ENCODE assay signal across 8 mouse cellular contexts in the genomic region with DNA sequence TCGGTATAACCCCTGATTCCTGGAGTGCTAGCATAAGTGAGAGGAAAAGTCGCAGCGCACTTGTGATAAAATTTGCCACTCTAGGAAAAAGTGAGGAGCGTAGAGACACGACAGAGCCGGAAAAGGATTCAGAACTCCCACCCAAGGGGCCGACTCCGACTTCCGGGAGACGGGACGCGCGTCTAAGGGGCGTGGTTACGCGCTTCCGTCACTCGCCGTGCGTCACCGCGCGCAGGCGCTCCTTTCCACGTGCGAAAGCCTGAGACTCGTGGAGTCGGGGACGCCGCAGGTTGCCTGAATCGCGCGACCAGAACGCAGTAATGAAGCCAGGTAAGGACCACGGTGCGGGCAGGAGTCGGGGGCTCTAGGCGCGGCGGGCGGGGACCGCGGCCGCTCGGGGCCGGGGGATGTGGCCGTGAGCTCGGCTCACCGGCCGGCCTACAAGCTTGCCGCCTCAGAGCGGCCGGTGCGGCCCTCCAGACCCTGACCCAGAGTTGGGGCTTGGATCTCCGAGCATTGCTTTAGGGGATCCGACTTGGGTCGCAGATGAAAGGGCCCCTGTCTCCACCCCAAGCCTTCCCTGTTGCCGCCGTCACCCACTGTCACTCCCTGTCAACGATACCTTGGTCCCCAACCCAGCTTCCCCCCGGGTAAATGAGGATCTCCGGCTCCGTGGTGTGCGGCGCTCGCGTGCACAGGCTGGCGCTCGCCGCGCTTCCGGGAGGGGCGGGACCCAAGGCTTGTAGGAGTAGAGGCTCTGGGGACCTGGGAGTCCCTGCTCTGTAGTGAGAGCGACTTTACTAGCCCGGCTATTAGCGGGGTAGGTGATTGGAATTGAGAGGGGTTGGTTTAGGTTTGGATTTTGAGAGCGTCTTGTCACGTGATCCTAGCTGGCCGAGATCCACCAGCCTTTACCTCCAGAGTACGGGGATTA. TPM values are rescaled to one million over a fixed set of nuclear protein-coding genes. Genes with fewer than 3 reads are reported as not detected.
DNase-seq lines count a peak whose midpoint lies in the region; ATAC-seq lines count a peak whose summit lies in the region.

A gene (plus strand): TSS at position 222 of the 934 bp plus-strand sequence.

- peaks cover 14% of the 10 kb centered on the region; the same call in 1 of the 2 replicates for H3K4me1 ChIP-seq in forebrain, embryonic 11.5 days (replicated peaks; ENCODE audit: control insufficient read depth, insufficient read depth, low read length)
- H3K4me1 ChIP-seq in heart, embryonic 16.5 days (ENCODE audit: control insufficient read depth, insufficient read depth, low read length): peaks cover 24% of the 10 kb centered on the region
- peaks cover 55% of the 10 kb centered on the region for H3K4me1 ChIP-seq in liver, embryonic 15.5 days (replicated peaks)
- H3K4me1 ChIP-seq in neural tube, embryonic 12.5 days: peaks cover 26% of the 10 kb centered on the region

- peak within 1 kb of the TSS; percentile 93 for H3K4me2 ChIP-seq in forebrain, embryonic 11.5 days (ENCODE audit: low read depth, low read length, severe bottlenecking)
- H3K4me2 ChIP-seq in heart, embryonic 16.5 days (ENCODE audit: low read depth, low read length): peak within 1 kb of the TSS; percentile 97
- H3K4me2 ChIP-seq in liver, embryonic 15.5 days: peak within 1 kb of the TSS; percentile 100
- H3K4me2 ChIP-seq in neural tube, embryonic 12.5 days (replicated peaks): peak within 1 kb of the TSS; percentile 95

- H3K4me3 ChIP-seq in forebrain, embryonic 11.5 days (ENCODE audit: low read depth, low read length): peak within 1 kb of the TSS; percentile 58
- peak within 1 kb of the TSS; percentile 79 for H3K4me3 ChIP-seq in heart, embryonic 16.5 days (ENCODE audit: low read length)
- H3K4me3 ChIP-seq in liver, embryonic 15.5 days (replicated peaks): peak within 1 kb of the TSS; percentile 84
- H3K4me3 ChIP-seq in neural tube, embryonic 12.5 days: peak within 1 kb of the TSS; percentile 86

- H3K27ac ChIP-seq in forebrain, embryonic 11.5 days (ENCODE audit: low read depth, low read length): peak within 1 kb of the TSS; percentile 25
- peak within 1 kb of the TSS; percentile 85 for H3K27ac ChIP-seq in heart, embryonic 16.5 days (ENCODE audit: low read length)
- H3K27ac ChIP-seq in liver, embryonic 15.5 days (replicated peaks): peak within 1 kb of the TSS; percentile 90
- H3K27ac ChIP-seq in neural tube, embryonic 12.5 days: peak within 1 kb of the TSS; percentile 53

- H3K9me3 ChIP-seq in forebrain, embryonic 11.5 days (ENCODE audit: control insufficient read depth, low read length): no peaks in the 10 kb centered on the region; the same call in 1 of the 2 replicates
- H3K9me3 ChIP-seq in heart, embryonic 16.5 days (replicated peaks; ENCODE audit: control insufficient read depth, low read length): peaks cover 5% of the 10 kb centered on the region; the same call in 1 of the 2 replicates
- H3K9me3 ChIP-seq in liver, embryonic 15.5 days (replicated peaks): peaks cover 5% of the 10 kb centered on the region; the same call in 1 of the 2 replicates
- H3K9me3 ChIP-seq in neural tube, embryonic 12.5 days: no peaks in the 10 kb centered on the region

- DNase-seq in CD8-positive naive resting alpha-beta T cell, adult 2 months (ENCODE audit: low read depth in 2 of 2, low spot score in 2 of 2): peak; percentile 85 to 86
- peak; percentile 86 for DNase-seq in c-Kit-positive CD71-negative TER-119-negative erythroid progenitor cells, embryonic 14.5 days (ENCODE audit: low read depth)
- peak; percentile 95 for DNase-seq in forebrain, embryonic 11.5 days (ENCODE audit: low spot score)
- DNase-seq in kidney, postnatal 36 days: peak; percentile 91 to 95
- peak; percentile 84 for DNase-seq in telencephalon, adult 2 months (ENCODE audit: low read depth, low spot score)

- no peaks in the 10 kb centered on the region for H3K36me3 ChIP-seq in forebrain, embryonic 11.5 days (ENCODE audit: control insufficient read depth, insufficient read depth, low read length)
- no peaks in the 10 kb centered on the region for H3K36me3 ChIP-seq in heart, embryonic 16.5 days (ENCODE audit: control insufficient read depth, insufficient read depth)
- peaks cover under 1% of the 10 kb centered on the region; the same call in 1 of the 2 replicates for H3K36me3 ChIP-seq in liver, embryonic 15.5 days (replicated peaks)
- H3K36me3 ChIP-seq in neural tube, embryonic 12.5 days: no peaks in the 10 kb centered on the region

- no peaks in the 10 kb centered on the region for H3K27me3 ChIP-seq in forebrain, embryonic 11.5 days (ENCODE audit: control insufficient read depth, insufficient read depth, low read length)
- H3K27me3 ChIP-seq in heart, embryonic 16.5 days (ENCODE audit: control insufficient read depth, insufficient read depth, low read length): no peaks in the 10 kb centered on the region
- no peaks in the 10 kb centered on the region; the same call in 1 of the 2 replicates for H3K27me3 ChIP-seq in liver, embryonic 15.5 days
- H3K27me3 ChIP-seq in neural tube, embryonic 12.5 days (replicated peaks): no peaks in the 10 kb centered on the region

- H3K9ac ChIP-seq in forebrain, embryonic 11.5 days (ENCODE audit: low read length): peak within 1 kb of the TSS; percentile 72
- H3K9ac ChIP-seq in heart, embryonic 16.5 days (ENCODE audit: low read length): peak within 1 kb of the TSS; percentile 79
- peak within 1 kb of the TSS; percentile 72 for H3K9ac ChIP-seq in liver, embryonic 15.5 days
- peak within 1 kb of the TSS; percentile 80 for H3K9ac ChIP-seq in neural tube, embryonic 12.5 days

- WGBS in forebrain, embryonic 11.5 days: under 1% methylated on average over 72 of the region's 80 CpGs
- under 1% methylated on average over 80 of the region's 80 CpGs for WGBS in heart, embryonic 16.5 days
- WGBS in liver, embryonic 15.5 days (ENCODE audit: insufficient replicate concordance): under 1% methylated on average over 80 of the region's 80 CpGs
- under 1% methylated on average over 80 of the region's 80 CpGs for WGBS in neural tube, embryonic 12.5 days

- peak; percentile 91 for ATAC-seq in forebrain, embryonic 11.5 days (replicated peaks; ENCODE audit: low FRiP score)
- ATAC-seq in heart, embryonic 16.5 days (replicated peaks; ENCODE audit: extremely low read depth, insufficient read depth, low FRiP score): peak; percentile 93
- ATAC-seq in liver, embryonic 15.5 days (ENCODE audit: insufficient read depth): peak; percentile 85
- ATAC-seq in neural tube, embryonic 12.5 days (ENCODE audit: low FRiP score, low read depth): peak; percentile 90

RNA-seq across cellular contexts. Expression of the gene that starts here (rescaled TPM):
- 39.5 and 42.9 TPM in 2 replicates for polyA plus RNA-seq in forebrain, embryonic 11.5 days (2014; fragmentation: Nextera tagmentation; extraction: Ambion mirVana)
- 62.4 and 71.5 TPM in 2 replicates for polyA plus RNA-seq in heart, embryonic 16.5 days (2015; fragmentation: Nextera tagmentation; extraction: Ambion mirVana)
- 55.0 and 56.9 TPM in 2 replicates for polyA plus RNA-seq in liver, embryonic 15.5 days (2015; fragmentation: Nextera tagmentation; extraction: Ambion mirVana)
- 118 and 135 TPM in 2 replicates for polyA plus RNA-seq in neural tube, embryonic 12.5 days (2016; fragmentation: Nextera tagmentation; extraction: Ambion mirVana)

Comparison
In these comparisons a context has a peak if more than half of its experiments do, and no peak if none do; other contexts are left out.
1. Peak in every context shown above with its lines: DNase-seq, ATAC-seq, H3K4me3 ChIP-seq and H3K27ac ChIP-seq.
2. H3K27ac ChIP-seq: peak in every context shown above with its lines; median percentile 90 in liver, embryonic 15.5 days; 85 in heart, embryonic 16.5 days; 53 in neural tube, embryonic 12.5 days; 25 in forebrain, embryonic 11.5 days.